Mouse (Mus musculus): Measurements from ENCODE around the gene Wdr78. TPM values are rescaled to one million over a fixed set of nuclear protein-coding genes. Genes with fewer than 3 reads are reported as not detected.

Wdr78 gene
- polyA plus RNA-seq, 1 experiment from 2014 or later = 2.0 TPM

DNA sequence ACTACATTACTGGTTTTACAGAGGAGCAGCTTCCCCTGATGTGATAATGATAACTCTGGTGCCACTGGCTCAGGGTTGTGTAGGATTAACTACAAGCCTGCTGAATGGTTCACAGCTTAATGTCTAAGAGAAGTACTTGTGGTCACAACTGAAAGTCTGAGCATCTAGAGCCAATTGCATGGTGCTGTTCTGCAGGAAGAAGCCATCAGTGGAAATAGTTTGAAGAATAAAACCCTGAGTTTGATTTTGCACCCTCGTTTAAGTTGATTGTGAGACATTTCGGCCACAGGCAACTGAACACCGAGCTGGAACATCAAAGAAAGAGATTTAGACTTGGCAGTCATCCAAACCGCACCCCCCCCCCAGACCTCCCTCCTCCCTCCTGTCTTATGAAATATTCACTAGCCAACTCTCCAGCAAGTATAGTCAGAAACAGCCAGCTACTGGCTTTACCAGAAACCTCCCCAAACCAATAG lies 107.4 kb downstream of the Wdr78 start:
- Histone ChIP-seq H3K4me1 (replicated peaks) (peaks cover 14% of the 10 kb centered on the region), H3K27me3 (replicated peaks) (no peaks in the 10 kb centered on the region), H3K36me3 (no peaks in the 10 kb centered on the region), H3K4me3 (no peak overlapping the region), H3K4me2 (no peak overlapping the region; the same call in 1 of the 2 replicates), H3K27ac (ENCODE audit: poor library complexity, severe bottlenecking) (no peak overlapping the region), H3K9ac (no peak overlapping the region), H3K9me3 (replicated peaks) (no peaks in the 10 kb centered on the region)
- 29% methylated on average over 4 of the region's 4 CpGs for WGBS
- ATAC-seq (ENCODE audit: insufficient number of reproducible peaks, low FRiP score) = no peak

DNA sequence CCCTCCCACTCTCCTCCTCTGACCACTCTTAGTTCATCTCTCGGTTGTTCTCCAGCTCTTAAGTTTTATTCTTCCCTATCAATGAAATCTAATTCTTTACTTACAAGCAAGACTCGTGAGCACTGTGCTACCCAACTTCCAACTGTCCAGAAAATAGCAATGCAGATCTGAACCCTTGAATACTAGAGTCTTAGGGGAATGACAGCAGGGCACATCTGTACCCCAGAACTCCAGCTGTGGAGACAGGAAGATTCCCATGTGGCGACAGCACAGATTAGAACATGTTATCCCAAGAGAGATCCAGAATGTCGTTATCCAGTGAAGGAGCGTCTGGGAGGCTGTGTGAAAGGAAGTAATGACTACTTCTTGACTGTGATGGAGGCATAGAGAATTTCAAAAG lies 108.1 kb downstream of the Wdr78 start:
- no peak overlapping the region for H3K4me3 ChIP-seq
- WGBS = 59% methylated on average over 5 of the region's 5 CpGs
- H3K9ac ChIP-seq = no peak overlapping the region
- no peak for ATAC-seq (ENCODE audit: insufficient number of reproducible peaks, low FRiP score)
- no peaks in the 10 kb centered on the region for H3K36me3 ChIP-seq
- H3K27me3 ChIP-seq (replicated peaks) = no peaks in the 10 kb centered on the region
- peaks cover 10% of the 10 kb centered on the region; the same call in 1 of the 2 replicates for H3K4me1 ChIP-seq (replicated peaks)
- H3K27ac ChIP-seq (ENCODE audit: poor library complexity, severe bottlenecking) = no peak overlapping the region
- no peaks in the 10 kb centered on the region for H3K9me3 ChIP-seq (replicated peaks)
- H3K4me2 ChIP-seq = no peak overlapping the region

DNA sequence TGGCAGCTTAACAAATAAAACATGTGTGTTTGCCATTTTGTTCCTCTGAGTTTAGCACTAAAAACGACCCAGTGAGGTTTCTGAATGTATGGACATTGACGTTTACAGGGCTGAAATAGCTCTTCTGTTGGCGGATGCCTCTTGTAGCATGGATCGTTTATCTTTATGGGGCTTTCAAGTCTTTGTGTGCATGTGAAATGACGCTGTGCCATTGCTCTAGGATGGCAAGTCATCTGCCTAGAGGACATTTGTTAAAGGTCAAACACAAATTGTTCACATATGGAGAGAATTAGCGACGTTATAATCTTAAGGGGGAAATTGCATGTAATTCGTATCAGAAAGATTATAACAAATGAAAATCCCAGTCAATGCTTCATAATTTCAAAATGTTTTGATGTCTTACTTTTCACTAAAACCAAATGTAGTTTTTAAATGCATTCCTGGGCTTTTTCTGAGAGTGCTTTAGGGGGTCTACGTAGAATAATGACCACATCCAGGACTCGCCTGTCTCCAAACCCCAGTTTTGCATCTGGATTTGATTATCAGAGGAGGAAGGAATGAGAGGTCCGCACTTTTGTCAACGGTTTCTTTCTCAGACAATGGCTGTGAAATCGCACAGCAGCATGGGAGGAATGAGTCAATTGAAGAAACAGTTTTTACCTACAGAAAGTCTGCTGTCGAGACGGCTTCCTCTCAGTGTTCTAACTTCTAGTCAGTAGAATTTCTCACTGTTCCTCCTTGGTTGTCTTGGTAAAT lies 109.0 kb downstream of the Wdr78 start:
- Histone ChIP-seq H3K36me3 (no peaks in the 10 kb centered on the region), H3K4me3 (no peak overlapping the region), H3K27me3 (replicated peaks) (no peaks in the 10 kb centered on the region), H3K9me3 (replicated peaks) (no peaks in the 10 kb centered on the region), H3K9ac (no peak overlapping the region), H3K4me1 (replicated peaks) (peaks cover 10% of the 10 kb centered on the region; the same call in 1 of the 2 replicates), H3K4me2 (no peak overlapping the region), H3K27ac (ENCODE audit: poor library complexity, severe bottlenecking) (no peak overlapping the region)
- WGBS = 58% methylated on average over 15 of the region's 15 CpGs
- no peak for ATAC-seq (ENCODE audit: insufficient number of reproducible peaks, low FRiP score)

DNA sequence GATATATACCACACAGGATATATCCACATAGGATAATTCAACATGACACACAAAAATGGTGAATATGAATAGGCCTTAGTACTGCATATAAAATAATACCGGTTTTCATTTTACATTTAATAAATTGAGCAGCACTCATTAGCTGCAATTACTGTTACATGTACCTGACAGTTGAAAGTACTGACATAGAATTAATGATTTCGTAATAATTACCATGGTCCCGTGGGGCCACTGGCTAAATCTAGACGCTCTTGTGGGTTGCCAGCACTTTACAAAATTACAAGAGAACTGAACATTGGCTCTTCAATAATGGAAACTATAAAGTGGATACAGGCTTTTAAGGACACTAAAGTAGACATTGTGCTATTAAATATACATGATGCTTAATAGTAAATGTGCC lies 109.7 kb downstream of the Wdr78 start:
- Histone ChIP-seq H3K9ac (no peak overlapping the region), H3K9me3 (replicated peaks) (no peaks in the 10 kb centered on the region), H3K27ac (ENCODE audit: poor library complexity, severe bottlenecking) (no peak overlapping the region), H3K27me3 (replicated peaks) (no peaks in the 10 kb centered on the region), H3K4me3 (no peak overlapping the region), H3K36me3 (no peaks in the 10 kb centered on the region), H3K4me1 (replicated peaks) (peaks cover 10% of the 10 kb centered on the region; the same call in 1 of the 2 replicates), H3K4me2 (no peak overlapping the region)
- ATAC-seq (ENCODE audit: insufficient number of reproducible peaks, low FRiP score) = no peak
- 84% methylated on average over 4 of the region's 4 CpGs for WGBS

DNA sequence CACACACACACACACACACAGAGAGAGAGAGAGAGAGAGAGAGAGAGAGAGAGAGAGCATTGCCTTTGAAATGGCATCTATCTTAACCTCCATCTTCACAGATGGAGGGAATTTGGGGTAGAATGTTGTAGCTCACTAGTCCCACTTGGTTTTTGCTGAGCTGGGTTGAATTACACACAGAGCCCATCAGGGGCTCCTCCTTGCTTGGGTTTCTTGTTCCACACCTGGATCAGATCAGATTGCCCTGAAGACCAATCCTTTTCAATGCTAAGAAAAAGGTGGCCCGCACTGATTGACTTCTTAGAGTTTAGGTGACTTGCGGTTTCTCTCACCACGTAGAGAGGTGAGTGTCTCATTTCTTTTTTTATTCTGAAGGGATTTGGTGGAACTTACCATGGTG lies 122.7 kb downstream of the Wdr78 start:
- Histone ChIP-seq H3K27ac (ENCODE audit: poor library complexity, severe bottlenecking) (no peak overlapping the region), H3K9me3 (replicated peaks) (no peaks in the 10 kb centered on the region), H3K4me3 (no peak overlapping the region), H3K4me2 (no peak overlapping the region), H3K9ac (no peak overlapping the region), H3K4me1 (replicated peaks) (0 out of 2 replicates have a peak, but pooled peaks cover 7% of the 10 kb centered on the region), H3K36me3 (no peaks in the 10 kb centered on the region), H3K27me3 (replicated peaks) (no peaks in the 10 kb centered on the region)
- WGBS = 83% methylated on average over 3 of the region's 3 CpGs
- no peak for ATAC-seq (ENCODE audit: insufficient number of reproducible peaks, low FRiP score)

- Histone ChIP-seq H3K4me2 (no peak overlapping the region), H3K9ac (no peak overlapping the region), H3K9me3 (replicated peaks) (no peaks in the 10 kb centered on the region), H3K36me3 (no peaks in the 10 kb centered on the region), H3K4me1 (replicated peaks) (0 out of 2 replicates have a peak, but pooled peaks cover 5% of the 10 kb centered on the region), H3K27ac (ENCODE audit: poor library complexity, severe bottlenecking) (no peak overlapping the region), H3K4me3 (no peak overlapping the region), H3K27me3 (replicated peaks) (no peaks in the 10 kb centered on the region)
- WGBS = 81% methylated on average over 11 of the region's 11 CpGs
- ATAC-seq (ENCODE audit: insufficient number of reproducible peaks, low FRiP score) = no peak
Measured at GRCm38 (mm10) chr4:102990595-102991340, 123.6 kb downstream of the Wdr78 start.

DNA sequence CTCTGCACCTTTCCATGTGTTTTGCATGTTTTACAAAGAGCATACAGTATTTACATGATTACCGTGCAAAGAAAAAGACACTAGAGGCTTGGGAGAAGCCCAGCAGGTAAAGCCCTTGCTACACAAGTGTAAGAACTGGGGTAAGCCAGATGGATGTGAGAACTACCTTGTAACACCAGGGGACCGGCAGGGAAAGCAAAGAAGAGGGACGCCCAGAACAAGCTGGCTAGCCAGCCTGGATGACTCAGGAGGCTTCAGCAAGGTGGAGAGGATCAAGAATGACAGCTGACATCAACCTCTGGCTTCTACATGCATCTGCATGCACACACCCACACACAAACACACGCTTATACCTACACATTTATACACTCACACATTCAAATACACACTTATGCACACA lies 124.3 kb downstream of the Wdr78 start:
- Histone ChIP-seq H3K4me2 (no peak overlapping the region), H3K27ac (ENCODE audit: poor library complexity, severe bottlenecking) (no peak overlapping the region), H3K9ac (no peak overlapping the region), H3K4me3 (no peak overlapping the region), H3K9me3 (replicated peaks) (no peaks in the 10 kb centered on the region), H3K4me1 (replicated peaks) (0 out of 2 replicates have a peak, but pooled peaks cover 5% of the 10 kb centered on the region), H3K36me3 (no peaks in the 10 kb centered on the region), H3K27me3 (replicated peaks) (no peaks in the 10 kb centered on the region)
- WGBS = 70% methylated on average over 4 of the region's 4 CpGs
- no peak for ATAC-seq (ENCODE audit: insufficient number of reproducible peaks, low FRiP score)

DNA sequence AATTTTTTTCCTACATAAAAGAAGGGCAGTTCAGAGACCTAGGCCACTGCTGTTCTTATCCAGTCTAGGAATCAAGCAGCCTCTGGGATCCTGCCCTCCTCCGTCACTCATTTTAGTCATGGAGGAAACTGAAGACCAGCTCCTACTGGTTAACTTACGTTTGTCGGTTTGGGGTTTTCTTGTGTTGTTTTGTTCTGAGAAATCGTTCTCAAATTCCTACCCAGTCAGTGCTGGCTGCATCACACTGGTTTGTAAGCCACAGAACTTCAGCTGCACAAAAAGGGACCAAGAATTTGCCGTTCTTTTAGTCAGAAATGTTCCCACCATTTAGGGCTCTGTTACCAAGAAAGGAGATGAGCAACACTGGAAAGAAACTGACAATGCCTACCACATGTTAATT lies 125.0 kb downstream of the Wdr78 start:
- Histone ChIP-seq H3K9me3 (replicated peaks) (no peaks in the 10 kb centered on the region), H3K4me2 (no peak overlapping the region), H3K4me1 (replicated peaks) (0 out of 2 replicates have a peak, but pooled peaks cover 5% of the 10 kb centered on the region), H3K4me3 (no peak overlapping the region), H3K9ac (no peak overlapping the region), H3K27me3 (replicated peaks) (no peaks in the 10 kb centered on the region), H3K36me3 (no peaks in the 10 kb centered on the region), H3K27ac (ENCODE audit: poor library complexity, severe bottlenecking) (no peak overlapping the region)
- no peak for ATAC-seq (ENCODE audit: insufficient number of reproducible peaks, low FRiP score)
- WGBS = 78% methylated on average over 5 of the region's 5 CpGs

DNA sequence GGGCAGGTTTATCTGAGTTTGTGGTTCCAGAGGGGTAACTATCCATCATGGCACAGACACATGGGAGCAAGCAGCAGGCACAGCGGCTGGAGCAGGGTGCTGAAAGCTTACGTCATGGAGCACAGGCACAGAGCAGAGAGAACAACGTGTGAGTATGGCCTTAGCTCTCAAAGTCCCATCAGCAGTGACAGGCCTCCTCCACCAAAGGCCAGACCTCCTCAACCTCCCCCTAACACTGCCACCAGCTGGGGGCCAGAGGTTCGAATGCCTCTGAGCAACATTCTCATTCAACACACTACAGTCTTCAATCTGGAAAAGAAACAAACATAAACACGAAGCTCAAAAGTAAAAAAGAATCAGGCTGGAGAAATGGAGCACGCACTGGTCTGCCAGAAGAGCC lies 125.8 kb downstream of the Wdr78 start:
- Histone ChIP-seq H3K9ac (no peak overlapping the region), H3K4me1 (replicated peaks) (0 out of 2 replicates have a peak, but pooled peaks cover 5% of the 10 kb centered on the region), H3K4me2 (no peak overlapping the region), H3K36me3 (no peaks in the 10 kb centered on the region), H3K9me3 (replicated peaks) (no peaks in the 10 kb centered on the region), H3K27ac (ENCODE audit: poor library complexity, severe bottlenecking) (no peak overlapping the region), H3K27me3 (replicated peaks) (no peaks in the 10 kb centered on the region), H3K4me3 (no peak overlapping the region)
- no peak for ATAC-seq (ENCODE audit: insufficient number of reproducible peaks, low FRiP score)
- WGBS = 53% methylated on average over 6 of the region's 6 CpGs

Measured in heart, embryonic 12.5 days (tissue).